ENCODE assay signal across 1 mouse cellular context in genomic region chr7:141469352-141469751, GRCm38 (mm10).
TF ChIP-seq lines count a peak whose summit lies in the region.

No protein-coding gene starts in this region.

TF ChIP-seq in CH12.LX, 34 proteins besides CTCF, POLR2A, EP300 and RAD21:
- TF ChIP-seq CHD1 (IDR thresholded peaks at IDR 0.05; ENCODE audit: low read depth, low read length) (no peak), MEF2A (IDR thresholded peaks at IDR 0.05; ENCODE audit: borderline replicate concordance, low read depth, low read length) (no peak), NELFE (IDR thresholded peaks at IDR 0.05; ENCODE audit: low read depth, low read length) (no peak)
TF ChIP-seq in CH12.LX: peak in this region for 0.
